Mouse (Mus musculus) lung, postnatal 36 days (tissue): ENCODE measurements around the gene Axin1.
"Not testable (repeated sequence)": the region's sequence is repeated elsewhere in the genome, so short reads cannot be mapped to it uniquely, and the experiment has no call there.

Source experiments
- DNase-seq: peaks from one replicate; pipeline ENCODE4 v3.0.0; 2022; ENCODE audit warnings: mixed read lengths

Axin1 gene

GRCm38 (mm10) chr17:26138239-26138836 lies at the start of gene Axin1:
Gene Axin1 (plus strand): TSS chr17:26138688.
- peak; percentile 98 for DNase-seq

DNA sequence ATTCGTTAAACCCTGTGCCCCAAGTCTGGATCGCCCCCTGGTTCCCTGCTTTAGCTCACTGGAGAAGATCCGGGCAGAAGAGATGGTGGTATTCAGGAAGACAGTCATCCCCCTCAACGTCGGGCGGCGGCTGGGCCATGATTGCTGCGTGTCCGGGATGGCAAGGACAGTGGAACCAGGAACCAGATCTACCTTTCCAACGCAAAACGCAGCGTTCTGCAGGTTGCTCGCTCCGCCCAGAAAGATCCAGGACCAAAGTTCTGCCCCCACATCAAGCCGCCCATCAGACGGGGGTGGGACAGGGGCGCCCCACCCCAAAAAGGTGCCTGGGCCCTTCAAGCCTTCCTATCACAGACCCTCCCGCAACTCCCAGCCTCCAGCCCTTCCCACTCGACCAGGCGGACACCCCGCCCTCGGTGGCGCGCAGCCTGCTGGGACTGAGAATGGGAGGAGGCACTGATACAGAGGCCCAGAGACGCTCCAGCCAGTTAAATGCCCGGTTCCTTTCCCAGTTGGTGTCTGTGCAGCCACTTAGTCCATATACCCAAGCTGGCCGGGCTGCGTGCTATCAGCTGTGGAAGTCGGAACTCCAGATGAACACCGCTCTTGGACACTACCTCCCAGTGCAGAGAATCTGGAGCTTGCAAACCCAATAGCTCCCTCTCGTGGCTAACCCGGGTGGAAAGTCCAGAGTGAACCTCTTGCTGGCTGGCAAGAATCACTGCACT lies 48.4 kb upstream of the Axin1 start, which contains the start of gene Decr2:
TSS of gene Decr2 (minus strand) at position 433 of the 728 bp plus-strand sequence.
- DNase-seq, result peak; percentile 94

GRCm38 (mm10) chr17:26094531-26095110 lies 43.9 kb upstream of the Axin1 start:
- DNase-seq, result no peak

DNA sequence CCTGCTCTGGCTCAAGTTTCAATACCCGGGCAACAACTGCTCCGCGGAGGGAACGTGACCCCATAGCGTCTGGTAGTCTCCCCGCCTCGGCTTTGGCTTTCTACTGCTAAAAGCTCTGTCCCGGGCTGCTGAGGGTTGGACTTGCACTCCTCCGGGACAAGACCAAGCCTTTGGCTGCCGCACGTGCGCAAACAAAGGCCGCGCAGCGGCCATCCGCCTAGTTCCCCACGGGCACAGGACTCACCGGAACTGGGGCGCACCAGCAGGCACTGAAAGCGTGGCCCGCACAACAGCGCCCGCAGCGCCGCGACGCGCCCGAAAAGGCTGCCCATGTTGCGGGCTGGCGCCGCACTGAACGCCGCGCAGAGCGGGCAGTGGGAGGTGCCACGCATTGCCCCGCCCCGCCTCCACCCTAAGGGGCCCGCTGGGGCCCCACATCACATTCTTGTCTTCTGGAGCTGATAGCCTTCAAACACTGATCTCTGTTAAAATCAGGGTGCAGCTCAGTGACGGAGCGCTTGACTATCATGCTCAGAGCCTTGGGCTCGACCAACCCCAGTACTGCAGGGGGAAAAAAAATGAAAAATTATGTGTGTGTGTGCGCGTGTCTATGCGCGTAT lies 43.3 kb upstream of the Axin1 start, which contains the start of gene Nme4:
TSS of gene Nme4 (minus strand) at position 482 of the 620 bp plus-strand sequence.
- peak; percentile 34 for DNase-seq

- no peak for DNase-seq
Measured at GRCm38 (mm10) chr17:26098461-26098860, 40.0 kb upstream of the Axin1 start.

- peak; percentile 49 for DNase-seq
Measured at GRCm38 (mm10) chr17:26099316-26099715, 39.2 kb upstream of the Axin1 start.

- DNase-seq, result no peak
Measured at GRCm38 (mm10) chr17:26100166-26100565, 38.3 kb upstream of the Axin1 start.

GRCm38 (mm10) chr17:26101478-26101877 lies 37.0 kb upstream of the Axin1 start:
- no peak for DNase-seq

DNA sequence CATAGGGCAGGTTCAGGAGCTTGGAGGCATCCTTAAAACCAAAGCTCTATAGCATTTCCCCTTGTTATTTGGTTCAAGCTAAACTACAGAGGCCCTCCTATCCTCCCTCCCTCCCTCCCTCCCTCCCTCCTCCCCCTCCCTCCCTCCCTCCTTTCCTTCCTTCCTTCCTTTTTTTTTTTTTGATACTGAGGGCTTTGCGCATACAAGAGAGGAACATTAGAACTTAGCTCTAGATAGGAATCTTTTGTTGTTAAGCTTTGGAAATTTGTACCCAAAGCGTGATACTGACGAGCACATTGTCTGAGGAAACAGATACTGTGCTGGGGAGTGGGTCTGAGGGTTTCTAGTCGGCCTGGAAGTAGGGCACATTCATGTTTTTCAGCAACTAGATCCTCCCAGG lies 32.9 kb upstream of the Axin1 start:
- no peak for DNase-seq

DNA sequence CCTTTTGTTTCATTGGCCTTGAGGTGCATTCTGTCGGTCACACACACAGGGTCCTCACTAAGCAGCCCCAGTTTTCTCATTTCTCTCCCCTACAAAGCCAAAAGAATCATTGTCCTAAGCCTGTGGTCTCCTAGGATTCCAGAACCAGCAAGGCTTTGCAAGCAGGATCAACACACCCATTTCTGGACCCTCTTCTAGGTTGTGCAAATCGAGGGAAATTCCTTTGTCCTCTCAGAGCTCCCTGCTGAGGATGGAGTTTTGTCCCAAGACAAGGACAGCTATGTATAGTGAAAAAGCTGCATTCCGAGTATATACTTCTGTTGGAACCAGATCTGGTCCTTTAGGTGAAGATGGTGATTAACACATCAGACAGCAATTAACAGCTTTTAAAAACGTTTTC lies 28.3 kb upstream of the Axin1 start:
- no peak for DNase-seq

- no peak for DNase-seq
Measured at GRCm38 (mm10) chr17:26111024-26111423, 27.5 kb upstream of the Axin1 start.

DNA sequence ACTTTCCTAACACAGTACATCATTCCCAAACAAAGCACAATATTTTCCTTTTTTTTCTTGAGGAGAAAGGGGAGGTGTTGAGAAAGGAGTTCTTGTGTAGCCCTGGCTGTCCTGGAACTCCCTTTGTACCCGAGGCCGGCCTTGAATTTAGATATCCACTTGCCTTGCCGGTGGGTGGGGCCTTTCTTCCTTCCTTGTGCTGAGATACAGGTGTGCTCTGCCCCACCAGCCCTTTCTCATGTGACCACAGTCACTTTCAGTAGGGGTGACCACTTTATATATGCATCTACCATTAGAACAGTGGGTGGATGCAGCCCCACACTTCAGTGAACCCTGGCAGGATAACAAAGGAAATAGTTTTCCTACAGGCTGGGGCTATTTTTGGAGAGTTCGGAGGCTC lies 26.8 kb upstream of the Axin1 start:
- no peak for DNase-seq

- DNase-seq, result no peak
Measured at GRCm38 (mm10) chr17:26112751-26113150, 25.7 kb upstream of the Axin1 start.

DNA sequence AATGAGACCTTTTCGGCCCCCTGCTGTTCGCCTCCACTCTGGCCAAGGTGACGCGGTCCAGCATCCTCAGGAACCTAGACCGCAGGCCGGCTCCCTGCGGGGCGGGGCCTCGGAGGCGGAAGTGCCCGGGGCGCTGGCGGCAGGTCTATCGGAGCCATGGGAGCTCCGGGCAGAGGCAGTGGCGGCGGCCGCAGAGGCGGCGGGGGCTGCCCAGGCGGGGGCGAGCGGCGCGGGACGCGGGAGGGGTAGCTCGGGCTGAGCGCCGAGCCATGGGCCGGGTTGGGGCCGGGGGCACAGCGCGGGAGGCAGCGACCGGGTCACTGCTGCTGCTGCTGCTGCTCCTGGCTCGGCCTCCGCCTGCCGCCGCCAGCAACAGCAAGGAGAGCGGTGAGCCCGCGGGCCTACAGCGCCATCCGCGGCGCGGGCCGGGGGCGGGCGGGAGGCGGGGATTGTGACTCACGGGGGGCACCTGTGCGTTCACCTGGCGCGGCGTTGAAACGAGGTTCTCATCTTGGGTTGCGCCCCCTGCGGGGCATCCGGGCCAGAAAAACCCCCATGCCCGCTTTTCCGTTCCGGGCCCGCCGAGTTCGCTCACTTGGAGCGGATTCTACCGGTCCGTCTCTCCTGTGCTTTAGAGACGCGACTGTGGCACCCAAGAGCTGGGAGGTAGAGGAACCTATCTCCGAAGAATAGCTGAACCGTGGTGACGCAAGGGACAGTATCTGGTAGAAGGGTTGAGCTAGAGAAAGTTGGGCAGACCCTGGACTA lies 25.1 kb upstream of the Axin1 start, which contains the start of gene Tmem8:
TSS of gene Tmem8 (plus strand) at position 119 of the 768 bp plus-strand sequence.
- DNase-seq, result peak; percentile 80

GRCm38 (mm10) chr17:26114061-26114460 lies 24.4 kb upstream of the Axin1 start:
- no peak for DNase-seq

- not testable (repeated sequence) for DNase-seq
Measured at GRCm38 (mm10) chr17:26114461-26114860, 24.0 kb upstream of the Axin1 start.

GRCm38 (mm10) chr17:26115205-26115898 lies 23.1 kb upstream of the Axin1 start:
- peak; percentile 74 for DNase-seq

- DNase-seq, result no peak
Measured at GRCm38 (mm10) chr17:26115956-26116487, 22.5 kb upstream of the Axin1 start.

GRCm38 (mm10) chr17:26116503-26117258 lies 21.8 kb upstream of the Axin1 start:
- DNase-seq, result no peak

- peak; percentile 74 for DNase-seq
Measured at GRCm38 (mm10) chr17:26119766-26120710, 18.4 kb upstream of the Axin1 start.
